Mouse (Mus musculus) spleen, adult 2 months (tissue): Measurements from ENCODE around the gene Cyp4f40.
"Not testable (repeated sequence)": the region's sequence is repeated elsewhere in the genome, so short reads cannot be mapped to it uniquely, and the experiment has no call there.

Experiments used
- CTCF ChIP-seq: fragments of 200-500 bp; IDR thresholded peaks from 2 replicates; pipeline ENCODE4 v1.5.1; 2011; ENCODE audit warnings: mild to moderate bottlenecking, inconsistent platforms; ENCODE audit not compliant: insufficient read depth, insufficient read length, insufficient replicate concordance; ENCODE audit errors: extremely low read depth
- POLR2A ChIP-seq: fragments of 200-500 bp; IDR thresholded peaks from 2 replicates; pipeline ENCODE4 v1.6.1; 2011; ENCODE audit warnings: low read depth, low read length, inconsistent platforms

DNA sequence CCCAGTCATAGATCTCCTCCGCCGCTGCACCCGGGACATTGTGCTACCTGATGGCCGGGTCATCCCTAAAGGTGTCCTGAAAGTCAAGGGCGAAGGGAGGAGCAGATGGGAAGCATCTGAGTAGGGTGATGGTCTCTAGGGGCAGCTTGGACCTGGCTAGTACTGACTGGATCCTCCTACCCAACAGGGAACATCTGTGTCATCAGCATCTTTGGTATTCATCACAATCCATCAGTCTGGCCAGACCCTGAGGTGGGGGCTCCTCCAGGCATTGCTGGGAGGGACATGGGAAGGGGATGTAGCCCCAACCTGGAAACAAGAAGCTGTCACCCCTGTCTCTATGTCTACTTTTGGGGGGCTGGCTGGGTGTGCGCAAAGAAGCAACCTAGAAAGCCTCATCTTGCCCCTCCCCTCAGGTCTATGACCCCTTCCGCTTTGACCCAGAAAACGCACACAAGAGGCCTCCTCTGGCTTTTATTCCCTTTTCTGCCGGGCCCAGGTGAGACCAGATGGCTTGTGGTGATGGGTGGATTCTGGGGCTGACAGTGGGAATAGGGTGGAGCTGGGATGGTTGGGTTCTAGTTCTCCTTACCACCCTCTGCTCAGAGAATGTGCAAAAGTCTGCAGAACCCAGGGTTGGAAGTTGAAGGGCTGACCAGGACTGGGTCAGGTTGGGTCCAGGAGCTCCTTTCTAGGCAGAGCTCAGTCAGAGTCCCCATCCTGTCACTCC lies 24.3 kb upstream of the Cyp4f40 start:
- not testable (repeated sequence) for TF ChIP-seq POLR2A, CTCF
